Mouse (Mus musculus): ENCODE measurements around the gene Fanci. TPM values are rescaled to one million over a fixed set of nuclear protein-coding genes. Genes with fewer than 3 reads are reported as not detected.

Gene Fanci
- polyA plus RNA-seq, 1 experiment from 2014 or later: 3.0 TPM

DNA sequence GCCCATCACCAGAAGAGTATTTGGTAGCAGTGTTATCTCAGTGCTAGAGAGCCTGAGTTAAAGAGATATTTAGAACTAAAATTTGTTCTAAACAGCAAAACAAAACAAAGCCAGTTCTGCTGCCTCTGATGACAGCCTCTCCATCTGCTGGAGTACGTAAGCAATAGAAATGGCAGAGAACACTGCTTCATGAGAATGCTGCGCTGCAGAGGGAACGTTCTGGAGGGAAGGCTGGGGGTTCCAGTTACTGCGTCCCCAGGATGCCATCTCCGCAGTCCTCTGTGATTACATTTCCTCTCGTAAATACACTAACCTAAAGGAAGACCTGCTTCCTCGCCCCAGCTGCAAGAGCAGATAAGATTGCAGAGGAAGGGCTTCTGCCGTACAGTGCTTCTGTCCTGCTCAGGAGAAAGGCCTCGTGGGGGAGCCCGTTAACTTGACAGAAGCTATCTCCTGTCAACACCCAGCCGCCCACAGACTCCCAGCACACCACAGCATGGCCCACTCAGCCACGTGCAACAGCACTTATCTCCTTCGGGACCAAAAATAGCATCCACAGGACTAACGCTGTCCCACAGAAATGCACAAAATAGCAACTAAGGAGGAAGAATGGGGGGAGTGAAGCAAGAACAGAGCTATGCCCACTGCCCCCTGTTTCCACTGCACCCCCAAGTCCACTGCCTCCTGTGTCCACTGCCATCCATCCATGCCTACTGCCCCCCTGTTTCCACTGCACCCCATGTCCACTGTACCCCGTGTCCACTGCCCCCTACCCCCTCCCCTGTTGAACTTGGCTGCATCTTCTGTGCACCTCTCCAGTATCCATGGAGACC lies 33.2 kb upstream of the Fanci start:
- H3K36me3 ChIP-seq (replicated peaks; ENCODE audit: insufficient read depth, low read length): peaks cover 64% of the 10 kb centered on the region
- no peaks in the 10 kb centered on the region for H3K27me3 ChIP-seq (ENCODE audit: insufficient read depth, low read length)
- peaks cover 13% of the 10 kb centered on the region; the same call in 1 of the 2 replicates for H3K4me1 ChIP-seq (ENCODE audit: insufficient read depth)
- H3K4me3 ChIP-seq (ENCODE audit: low read depth, low read length): no peak overlapping the region
- H3K27ac ChIP-seq (ENCODE audit: low read depth): peak overlapping the region; percentile 34; the same call in 1 of the 2 replicates
- H3K4me2 ChIP-seq (ENCODE audit: low read depth, low read length): 0 out of 2 replicates have a peak overlapping the region, but pooled peaks have one; percentile 18
- DNase-seq: peak; percentile 52
- H3K9me3 ChIP-seq (ENCODE audit: low read length): no peaks in the 10 kb centered on the region
- peak; percentile 88 for TF ChIP-seq EP300 (IDR thresholded peaks at IDR 0.05; ENCODE audit: low read depth)
- peak; percentile 25; the same call in 1 of the 2 replicates for TF ChIP-seq CTCF (IDR thresholded peaks at IDR 0.05; ENCODE audit: low read depth)
- H3K9ac ChIP-seq (replicated peaks): no peak overlapping the region
- WGBS (ENCODE audit: insufficient replicate concordance): 25% methylated on average over 15 of the region's 15 CpGs
- ATAC-seq: peak; percentile 78

DNA sequence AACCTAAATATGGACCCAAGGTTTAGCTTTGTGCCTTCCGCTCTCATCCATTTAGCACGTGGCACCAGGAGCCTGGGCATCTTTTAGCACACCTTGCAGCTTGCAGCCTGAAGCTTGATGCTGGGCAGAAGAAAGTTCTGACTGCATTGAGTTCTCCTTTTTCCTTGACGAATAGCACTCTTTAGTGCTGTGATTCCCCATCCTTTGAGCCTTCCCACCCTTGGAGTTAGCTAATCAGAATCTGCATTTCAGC lies 32.6 kb upstream of the Fanci start:
- Histone ChIP-seq H3K4me2 (ENCODE audit: low read depth, low read length) (no peak overlapping the region), H3K4me3 (ENCODE audit: low read depth, low read length) (no peak overlapping the region), H3K36me3 (replicated peaks; ENCODE audit: insufficient read depth, low read length) (peaks cover 58% of the 10 kb centered on the region), H3K9ac (replicated peaks) (no peak overlapping the region), H3K27me3 (ENCODE audit: insufficient read depth, low read length) (no peaks in the 10 kb centered on the region), H3K9me3 (ENCODE audit: low read length) (no peaks in the 10 kb centered on the region), H3K27ac (ENCODE audit: low read depth) (no peak overlapping the region), H3K4me1 (ENCODE audit: insufficient read depth) (peaks cover 13% of the 10 kb centered on the region; the same call in 1 of the 2 replicates)
- ATAC-seq (0 out of 2 replicates have a peak, but pooled peaks have one; percentile 3), DNase-seq (no peak)
- TF ChIP-seq CTCF (IDR thresholded peaks at IDR 0.05; ENCODE audit: low read depth) (no peak), EP300 (IDR thresholded peaks at IDR 0.05; ENCODE audit: low read depth) (no peak)
- 47% methylated on average over 3 of the region's 3 CpGs for WGBS (ENCODE audit: insufficient replicate concordance)

DNA sequence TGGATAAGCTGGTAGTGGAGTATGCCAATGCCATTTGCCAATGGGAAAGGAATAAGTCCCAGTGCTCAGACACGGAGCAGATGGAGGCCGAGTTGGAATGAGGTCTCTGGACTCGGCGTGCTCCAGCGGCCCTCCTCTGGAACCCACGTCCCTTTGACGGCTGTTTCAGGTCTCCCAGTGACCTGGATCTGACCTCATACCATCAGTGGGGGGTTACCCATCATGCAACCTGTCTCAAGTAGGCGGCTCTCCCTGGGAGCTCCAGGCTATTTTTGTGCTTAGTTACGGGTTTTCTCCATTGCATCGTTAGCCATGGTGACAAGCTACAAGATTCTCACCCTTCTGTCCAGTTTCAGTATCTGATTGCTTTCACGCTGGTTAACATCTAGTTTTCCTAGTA lies 31.7 kb upstream of the Fanci start:
- WGBS (ENCODE audit: insufficient replicate concordance): 90% methylated on average over 11 of the region's 11 CpGs
- ATAC-seq (no peak), DNase-seq (no peak)
- no peak overlapping the region for H3K4me2 ChIP-seq (ENCODE audit: low read depth, low read length)
- TF ChIP-seq CTCF (IDR thresholded peaks at IDR 0.05; ENCODE audit: low read depth) (no peak), EP300 (IDR thresholded peaks at IDR 0.05; ENCODE audit: low read depth) (no peak)
- no peak overlapping the region for H3K4me3 ChIP-seq (ENCODE audit: low read depth, low read length)
- H3K4me1 ChIP-seq (ENCODE audit: insufficient read depth): peaks cover 13% of the 10 kb centered on the region; the same call in 1 of the 2 replicates
- H3K36me3 ChIP-seq (replicated peaks; ENCODE audit: insufficient read depth, low read length): peaks cover 51% of the 10 kb centered on the region
- H3K9me3 ChIP-seq (ENCODE audit: low read length): no peaks in the 10 kb centered on the region
- H3K9ac ChIP-seq (replicated peaks): no peak overlapping the region
- no peak overlapping the region for H3K27ac ChIP-seq (ENCODE audit: low read depth)
- no peaks in the 10 kb centered on the region for H3K27me3 ChIP-seq (ENCODE audit: insufficient read depth, low read length)

DNA sequence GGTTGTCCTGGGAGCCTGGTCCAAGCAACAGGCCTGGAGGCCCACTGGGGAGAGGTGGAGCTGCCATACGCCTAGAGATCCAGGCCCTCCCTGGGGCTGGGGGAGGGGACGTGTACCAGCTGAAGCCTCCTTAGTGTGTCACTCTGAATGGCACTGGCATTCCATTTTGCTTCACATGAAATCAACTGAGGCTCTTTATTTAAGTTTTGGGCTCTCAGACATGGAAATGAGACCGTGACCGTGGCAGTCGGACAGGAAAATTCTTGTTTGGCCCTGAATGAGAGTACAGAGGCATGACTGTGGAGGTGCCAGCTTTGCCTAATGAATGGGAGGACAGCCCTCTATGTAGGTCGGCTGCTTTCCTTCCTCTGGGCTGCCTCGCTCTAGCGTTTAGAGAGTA lies 29.5 kb upstream of the Fanci start:
- no peak overlapping the region for H3K4me3 ChIP-seq (ENCODE audit: low read depth, low read length)
- ATAC-seq (no peak), DNase-seq (no peak)
- no peak for TF ChIP-seq EP300 (IDR thresholded peaks at IDR 0.05; ENCODE audit: low read depth)
- TF ChIP-seq CTCF (IDR thresholded peaks at IDR 0.05; ENCODE audit: low read depth): no peak
- no peak overlapping the region for H3K4me2 ChIP-seq (ENCODE audit: low read depth, low read length)
- H3K9me3 ChIP-seq (ENCODE audit: low read length): no peaks in the 10 kb centered on the region
- no peak overlapping the region for H3K27ac ChIP-seq (ENCODE audit: low read depth)
- peaks cover 33% of the 10 kb centered on the region for H3K36me3 ChIP-seq (replicated peaks; ENCODE audit: insufficient read depth, low read length)
- peaks cover 13% of the 10 kb centered on the region; the same call in 1 of the 2 replicates for H3K4me1 ChIP-seq (ENCODE audit: insufficient read depth)
- WGBS (ENCODE audit: insufficient replicate concordance): 77% methylated on average over 8 of the region's 8 CpGs
- H3K9ac ChIP-seq (replicated peaks): no peak overlapping the region
- H3K27me3 ChIP-seq (ENCODE audit: insufficient read depth, low read length): no peaks in the 10 kb centered on the region

DNA sequence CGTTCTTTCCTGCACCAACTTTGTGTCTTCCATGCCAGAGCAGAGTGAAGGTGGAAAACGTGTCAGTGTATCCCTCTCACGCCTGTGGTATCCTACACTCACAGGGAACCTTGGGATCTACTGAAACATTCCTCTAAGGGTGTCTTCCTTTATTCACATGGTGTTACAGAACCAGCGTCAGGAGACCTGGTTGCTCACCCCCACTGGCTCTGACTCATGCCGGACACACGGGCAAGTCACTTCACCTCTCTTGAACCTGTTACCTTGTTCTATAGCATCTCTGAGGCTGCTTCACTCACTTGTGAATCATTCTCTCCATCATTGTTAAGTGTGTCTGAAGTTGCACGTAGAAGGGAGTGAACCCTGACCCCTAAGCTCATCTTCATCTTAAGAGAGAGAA lies 28.9 kb upstream of the Fanci start:
- H3K9me3 ChIP-seq (ENCODE audit: low read length): no peaks in the 10 kb centered on the region
- H3K27ac ChIP-seq (ENCODE audit: low read depth): 0 out of 2 replicates have a peak overlapping the region, but pooled peaks have one; percentile 55
- no peaks in the 10 kb centered on the region for H3K27me3 ChIP-seq (ENCODE audit: insufficient read depth, low read length)
- H3K4me2 ChIP-seq (ENCODE audit: low read depth, low read length): no peak overlapping the region
- H3K36me3 ChIP-seq (replicated peaks; ENCODE audit: insufficient read depth, low read length): peaks cover 29% of the 10 kb centered on the region
- ATAC-seq (no peak), DNase-seq (no peak)
- no peak overlapping the region for H3K9ac ChIP-seq (replicated peaks)
- H3K4me1 ChIP-seq (ENCODE audit: insufficient read depth): peaks cover 13% of the 10 kb centered on the region; the same call in 1 of the 2 replicates
- H3K4me3 ChIP-seq (ENCODE audit: low read depth, low read length): no peak overlapping the region
- WGBS (ENCODE audit: insufficient replicate concordance): 70% methylated on average over 7 of the region's 7 CpGs
- TF ChIP-seq CTCF (IDR thresholded peaks at IDR 0.05; ENCODE audit: low read depth) (no peak), EP300 (IDR thresholded peaks at IDR 0.05; ENCODE audit: low read depth) (no peak)

DNA sequence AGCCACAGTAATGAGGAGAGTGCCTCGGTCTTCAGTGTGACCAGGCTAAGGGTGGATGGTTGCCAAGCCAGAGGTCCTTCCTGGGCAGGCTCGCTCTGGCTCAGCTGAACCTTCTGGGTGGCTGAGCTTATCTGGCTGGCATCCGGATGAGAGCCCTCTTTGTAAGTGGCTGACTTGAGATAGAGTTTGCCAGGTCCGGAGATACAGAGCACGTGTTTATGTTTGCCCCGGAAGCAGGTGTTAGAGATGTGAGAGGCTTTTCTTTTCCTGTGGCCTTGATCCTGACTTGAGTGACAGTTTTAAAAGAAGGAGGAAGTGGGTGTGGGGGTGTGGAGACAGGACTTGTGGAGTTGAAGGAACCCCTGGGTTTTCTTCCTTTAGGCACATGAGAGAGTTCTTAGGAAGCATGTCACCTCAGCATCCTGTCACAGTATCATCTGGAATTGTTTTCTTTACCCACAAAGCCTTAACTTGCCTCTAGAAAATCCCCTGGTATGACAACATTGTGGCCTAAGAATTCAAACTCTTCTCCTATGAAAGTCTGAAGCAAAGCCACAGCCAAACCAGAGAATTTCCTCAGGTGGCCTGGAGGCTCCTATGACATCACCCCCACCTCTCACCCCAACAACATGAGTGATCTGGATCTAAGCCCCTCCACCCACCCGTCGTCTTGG lies 28.2 kb upstream of the Fanci start:
- peaks cover 13% of the 10 kb centered on the region; the same call in 1 of the 2 replicates for H3K4me1 ChIP-seq (ENCODE audit: insufficient read depth)
- H3K4me2 ChIP-seq (ENCODE audit: low read depth, low read length): no peak overlapping the region
- ATAC-seq (peak; percentile 47), DNase-seq (peak; percentile 35)
- H3K27me3 ChIP-seq (ENCODE audit: insufficient read depth, low read length): no peaks in the 10 kb centered on the region
- peaks cover 24% of the 10 kb centered on the region for H3K36me3 ChIP-seq (replicated peaks; ENCODE audit: insufficient read depth, low read length)
- no peaks in the 10 kb centered on the region for H3K9me3 ChIP-seq (ENCODE audit: low read length)
- H3K9ac ChIP-seq (replicated peaks): no peak overlapping the region
- 0 out of 2 replicates have a peak overlapping the region, but pooled peaks have one; percentile 55 for H3K27ac ChIP-seq (ENCODE audit: low read depth)
- 31% methylated on average over 8 of the region's 8 CpGs for WGBS (ENCODE audit: insufficient replicate concordance)
- H3K4me3 ChIP-seq (ENCODE audit: low read depth, low read length): no peak overlapping the region
- TF ChIP-seq CTCF (IDR thresholded peaks at IDR 0.05; ENCODE audit: low read depth) (no peak), EP300 (IDR thresholded peaks at IDR 0.05; ENCODE audit: low read depth) (no peak)
